Mouse (Mus musculus): ENCODE measurements at regions not wholly inside any gene's neighbourhood (a gene's known extent, or its start where the extent isn't known, plus 50 kb on each side); places are given as distances from the start of the nearest gene placed in this dataset.

- TF ChIP-seq HCFC1 (IDR thresholded peaks at IDR 0.05; ENCODE audit: borderline replicate concordance, insufficient read depth, low read length) = no peak
- no peak for TF ChIP-seq ZNF384 (IDR thresholded peaks at IDR 0.05; ENCODE audit: low read depth, low read length)
These were observed 196.3 kb upstream of the Mon1b start for GRCm38 (mm10) chr8:113439088-113439487.

Measured in ES-E14 (cell line).